25 mouse cellular contexts compared by ENCODE assay signal in the genomic region with DNA sequence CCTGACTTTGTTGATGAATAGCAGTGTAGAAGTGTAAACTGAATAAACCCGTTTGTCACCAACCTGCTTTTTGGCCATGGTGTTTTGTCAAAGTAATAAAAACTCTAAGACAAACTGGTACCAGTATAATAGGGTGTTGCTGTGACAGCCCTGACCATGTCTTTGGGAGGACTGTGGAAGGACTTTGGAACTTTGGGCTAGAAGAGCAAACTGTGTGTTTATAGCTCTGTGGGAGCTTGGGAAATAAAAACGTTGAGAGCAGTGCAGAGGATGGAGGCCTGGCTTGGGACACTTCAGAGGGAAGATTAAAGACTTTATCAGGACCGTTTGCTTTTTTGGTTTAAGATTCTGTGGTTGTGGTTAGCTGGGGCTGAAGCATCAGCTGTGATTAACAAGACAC.
"Had no signal": no experiment of that assay in that cellular context is flagged by ENCODE, and none has a peak within 500 bp of the region (broad histone marks: within the 10 kb centered on the region; RNA-seq: fewer than 3 reads in every experiment).

No protein-coding gene starts in this region.

- H3K9ac ChIP-seq: heart, embryonic 12.5 days; hindbrain, embryonic 12.5 days; hindbrain, embryonic 14.5 days; kidney, embryonic 15.5 days; limb, embryonic 12.5 days; liver, embryonic 13.5 days had no signal

- H3K9me3 ChIP-seq: heart, embryonic 10.5 days; heart, embryonic 12.5 days; hindbrain, embryonic 10.5 days; hindbrain, embryonic 12.5 days; kidney, embryonic 15.5 days; limb, embryonic 10.5 days; limb, embryonic 12.5 days; liver, embryonic 13.5 days had no signal

- H3K4me3 ChIP-seq: gastrocnemius, adult 2 months; heart, embryonic 10.5 days; heart, embryonic 12.5 days; hindbrain, embryonic 10.5 days; hindbrain, embryonic 12.5 days; kidney, embryonic 15.5 days; limb, embryonic 10.5 days; limb, embryonic 12.5 days; liver, embryonic 13.5 days had no signal

- ATAC-seq: hindbrain, embryonic 16.5 days; inflammation-experienced regulatory T-cells, adult 6 months had no signal

- H3K4me1 ChIP-seq: hindbrain, embryonic 12.5 days; kidney, embryonic 15.5 days had no signal

- H3K27me3 ChIP-seq: heart, embryonic 12.5 days; hindbrain, embryonic 12.5 days; kidney, embryonic 15.5 days; limb, embryonic 12.5 days; liver, embryonic 13.5 days had no signal

- DNase-seq: gastrocnemius, adult 2 months; gastrocnemius, postnatal 10 days; gastrocnemius, postnatal 25 days; heart, adult 18-20 months; heart, postnatal 10 days; heart, postnatal 4 days; kidney, adult 11 months; kidney, adult 2 months; kidney, adult 9 months; kidney, postnatal 14 days; kidney, postnatal 36 days; layer of hippocampus, adult 9-11 months; layer of hippocampus, postnatal 36 days; liver, embryonic 13.5 days had no signal

- H3K4me2 ChIP-seq: heart, embryonic 12.5 days; hindbrain, embryonic 12.5 days; hindbrain, embryonic 14.5 days; kidney, embryonic 15.5 days; limb, embryonic 12.5 days; liver, embryonic 13.5 days had no signal

- H3K27ac ChIP-seq: gastrocnemius, adult 2 months; heart, embryonic 10.5 days; hindbrain, embryonic 10.5 days; hindbrain, embryonic 12.5 days; hindbrain, embryonic 14.5 days; kidney, embryonic 15.5 days; kidney, postnatal 0 days; limb, embryonic 10.5 days; limb, embryonic 12.5 days; liver, embryonic 13.5 days had no signal
